Mouse (Mus musculus) heart, embryonic 13.5 days (tissue): ENCODE measurements around the gene Zbtb2. TPM values are rescaled to one million over a fixed set of nuclear protein-coding genes. Genes with fewer than 3 reads are reported as not detected.

Experiments used
- ATAC-seq: fragments of 200-750 bp; cut with Nextera tagmentation; 2 replicates; pipeline ENCODE4 v1.8.0; 2017; ENCODE audit warnings: moderate TSS enrichment; ENCODE audit not compliant: insufficient number of reproducible peaks, low FRiP score, low TSS enrichment; ENCODE audit errors: extremely low read depth
- H3K27ac ChIP-seq: fragments of 300-500 bp; sonication (generic); replicated peaks from 2 replicates; pipeline ENCODE4 v1.5.1; 2015; ENCODE audit warnings: moderate library complexity, mild to moderate bottlenecking, inconsistent platforms
- H3K27me3 ChIP-seq: fragments of 300-500 bp; sonication (generic); replicated peaks from 2 replicates; pipeline ENCODE4 v1.6.1; 2015; ENCODE audit warnings: mild to moderate bottlenecking, inconsistent platforms
- H3K36me3 ChIP-seq: fragments of 300-500 bp; sonication (generic); 2 replicates; pipeline ENCODE4 v1.6.1; 2015; ENCODE audit warnings: mild to moderate bottlenecking, inconsistent platforms
- H3K4me1 ChIP-seq: fragments of 300-500 bp; sonication (generic); 2 replicates; pipeline ENCODE4 v1.6.1; 2015; ENCODE audit warnings: inconsistent platforms
- H3K4me2 ChIP-seq: fragments of 300-500 bp; sonication (generic); 2 replicates; pipeline ENCODE4 v1.6.1; 2015; ENCODE audit warnings: inconsistent platforms, mild to moderate bottlenecking, moderate library complexity
- H3K4me3 ChIP-seq: fragments of 300-500 bp; sonication (generic); 2 replicates; pipeline ENCODE4 v1.5.1; 2015; ENCODE audit warnings: moderate library complexity, mild to moderate bottlenecking, inconsistent platforms
- H3K9ac ChIP-seq: fragments of 300-500 bp; sonication (generic); 2 replicates; pipeline ENCODE4 v1.6.1; 2015; ENCODE audit warnings: inconsistent platforms, mild to moderate bottlenecking, moderate library complexity
- H3K9me3 ChIP-seq: fragments of 300-500 bp; sonication (generic); 2 replicates; pipeline ENCODE4 v1.6.1; 2016; ENCODE audit warnings: inconsistent platforms
- WGBS: fragments of 180-500 bp; shearing (Covaris S2); methylation state at CpG from one replicate; pipeline ENCODE4 v1.1.7; 2015; ENCODE audit warnings: mixed read lengths; 5-methylcytosine and 5-hydroxymethylcytosine counted together
- polyA plus RNA-seq: library from polyadenylated mRNA; unstranded; fragments of >200 nt; fragmentation: Nextera tagmentation; extraction: Ambion mirVana; gene quantifications from 2 replicates; pipeline ENCODE4 v1.2.1, GENCODE M21; 2015

Gene Zbtb2
- polyA plus RNA-seq, 1 experiment from 2014 or later = 10.2 TPM

DNA sequence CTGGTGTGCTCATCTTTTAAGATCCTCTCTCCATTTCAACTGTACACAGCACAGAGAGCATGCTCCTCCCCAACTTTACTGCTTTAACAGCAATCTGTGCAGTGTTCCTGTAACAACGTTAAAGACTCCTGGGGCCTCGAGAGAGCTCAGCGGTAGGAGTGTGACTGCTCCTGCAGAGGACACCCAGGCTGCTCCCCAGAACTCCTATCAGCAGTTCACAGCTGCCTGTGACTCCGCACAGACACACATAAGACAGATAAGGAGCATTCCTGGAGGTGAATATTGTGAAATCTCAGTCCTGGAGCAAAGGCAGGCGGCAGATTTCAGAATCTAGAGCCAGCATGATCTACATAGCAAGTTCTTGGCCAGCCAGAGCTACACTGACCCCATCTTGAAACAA is 17.6 kb upstream of the Zbtb2 start:
- 13% methylated on average over 5 of the region's 5 CpGs for WGBS
- Histone ChIP-seq H3K9me3 (no peaks in the 10 kb centered on the region), H3K36me3 (peaks cover 86% of the 10 kb centered on the region), H3K4me3 (no peak overlapping the region), H3K4me1 (peaks cover 18% of the 10 kb centered on the region), H3K9ac (peak overlapping the region; percentile 26; the same call in 1 of the 2 replicates), H3K27ac (peak overlapping the region; percentile 72), H3K4me2 (no peak overlapping the region), H3K27me3 (no peaks in the 10 kb centered on the region)
- 0 out of 2 replicates have a peak, but pooled peaks have one; percentile 28 for ATAC-seq

DNA sequence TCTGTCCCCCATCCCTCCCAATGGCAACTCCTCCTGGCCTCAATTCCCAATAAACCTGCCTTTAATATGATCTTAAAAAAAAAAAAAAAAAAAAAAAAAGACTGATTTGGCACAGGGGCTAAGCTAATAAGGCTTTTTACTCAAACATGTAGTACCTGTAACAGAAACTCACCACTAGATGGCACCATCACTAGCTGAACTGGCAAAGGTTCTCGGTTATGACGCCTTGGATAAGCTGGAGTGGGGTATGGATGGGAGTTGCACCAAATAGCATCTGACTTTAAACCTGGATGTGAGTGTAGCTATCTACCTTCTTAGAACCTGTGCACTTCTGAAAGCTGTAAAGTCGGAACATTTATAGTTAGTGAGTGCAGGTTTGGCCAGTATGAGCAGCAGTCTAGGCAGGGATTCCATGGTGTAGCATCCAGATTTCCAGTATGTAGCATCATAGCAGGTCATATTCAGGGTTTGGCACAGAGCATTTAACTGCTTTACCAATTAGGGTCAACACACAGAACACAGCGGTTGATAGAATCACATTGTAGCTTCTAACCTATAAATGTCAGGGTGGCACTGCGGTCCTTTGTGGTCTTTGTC is 17.1 kb upstream of the Zbtb2 start:
- Histone ChIP-seq H3K27me3 (no peaks in the 10 kb centered on the region), H3K9ac (peak overlapping the region; percentile 26; the same call in 1 of the 2 replicates), H3K4me1 (peaks cover 18% of the 10 kb centered on the region), H3K4me2 (no peak overlapping the region), H3K9me3 (no peaks in the 10 kb centered on the region), H3K4me3 (no peak overlapping the region), H3K36me3 (peaks cover 86% of the 10 kb centered on the region), H3K27ac (peak overlapping the region; percentile 72)
- WGBS = 48% methylated on average over 5 of the region's 5 CpGs
- no peak for ATAC-seq

DNA sequence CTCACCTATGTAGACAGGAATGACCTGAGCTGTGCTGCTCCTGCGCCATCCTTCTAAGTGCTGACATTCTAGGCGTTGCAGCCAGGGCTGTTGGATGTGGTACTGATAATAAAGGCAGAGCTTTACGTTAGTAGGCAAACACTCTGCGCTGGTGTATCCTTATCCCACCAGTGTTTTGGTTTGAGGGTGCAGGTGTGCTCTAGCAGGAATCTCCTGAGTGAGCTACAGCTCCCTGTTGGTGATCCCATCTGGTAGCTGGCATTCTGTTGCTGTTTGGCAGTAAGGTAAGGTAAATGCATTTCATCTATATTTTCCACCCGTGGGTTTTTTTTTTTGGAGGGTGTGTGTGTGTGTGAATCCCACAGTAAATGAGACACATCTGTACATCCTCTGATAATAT is 10.2 kb upstream of the Zbtb2 start:
- Histone ChIP-seq H3K36me3 (peaks cover 81% of the 10 kb centered on the region), H3K4me1 (peaks cover 15% of the 10 kb centered on the region), H3K4me2 (no peak overlapping the region), H3K27ac (no peak overlapping the region), H3K9ac (no peak overlapping the region), H3K9me3 (no peaks in the 10 kb centered on the region), H3K4me3 (no peak overlapping the region), H3K27me3 (no peaks in the 10 kb centered on the region)
- WGBS = 73% methylated on average over 5 of the region's 5 CpGs
- ATAC-seq = no peak

DNA sequence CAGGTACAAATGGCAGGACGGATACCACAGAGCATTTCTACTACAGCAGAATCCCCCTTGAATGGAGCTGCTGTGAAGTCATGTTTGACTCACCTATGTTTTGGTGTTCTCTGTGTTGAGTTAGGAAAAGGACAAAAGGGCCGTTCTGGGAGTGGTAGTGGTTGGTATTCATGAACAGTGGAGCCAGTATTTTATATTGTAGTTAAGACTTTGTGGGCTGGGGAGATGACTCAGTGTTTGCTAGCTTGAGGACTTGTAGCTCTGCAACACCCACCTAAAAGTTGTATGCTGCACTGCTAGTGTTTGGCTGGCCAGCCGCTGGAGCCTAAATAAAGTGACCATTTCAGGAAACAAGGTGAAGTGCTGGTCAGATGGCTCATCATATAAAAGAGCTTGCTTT is 7.4 kb upstream of the Zbtb2 start:
- Histone ChIP-seq H3K27ac (no peak overlapping the region), H3K4me1 (peaks cover 40% of the 10 kb centered on the region), H3K36me3 (peaks cover 71% of the 10 kb centered on the region), H3K4me3 (no peak overlapping the region), H3K27me3 (no peaks in the 10 kb centered on the region), H3K9me3 (no peaks in the 10 kb centered on the region), H3K9ac (no peak overlapping the region), H3K4me2 (no peak overlapping the region)
- WGBS = 85% methylated on average over 3 of the region's 3 CpGs
- no peak for ATAC-seq

DNA sequence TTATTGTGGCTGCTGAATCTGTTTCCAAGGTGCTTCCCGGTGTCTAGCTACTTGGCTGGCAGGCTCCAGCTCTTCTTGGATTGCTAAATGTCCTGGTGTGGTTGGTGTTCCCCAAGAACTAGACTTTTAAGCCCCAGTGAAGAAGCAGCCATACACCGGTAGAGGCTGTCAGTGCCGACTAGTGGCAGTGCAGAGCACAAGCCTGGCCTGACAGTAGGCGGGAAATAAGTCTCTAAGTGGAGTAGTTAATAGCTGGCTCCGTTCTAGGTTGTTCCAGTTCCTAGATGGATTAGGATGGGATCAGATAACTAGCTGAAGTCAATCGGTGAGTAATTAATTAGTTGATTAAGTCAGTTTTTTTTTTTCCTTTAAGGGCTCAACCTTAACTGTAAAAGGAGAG is 3.9 kb upstream of the Zbtb2 start:
- H3K27ac ChIP-seq = no peak overlapping the region
- H3K4me2 ChIP-seq = peak overlapping the region; percentile 11
- ATAC-seq = no peak
- peaks cover 54% of the 10 kb centered on the region for H3K4me1 ChIP-seq
- H3K4me3 ChIP-seq = 0 out of 2 replicates have a peak overlapping the region, but pooled peaks have one; percentile 10
- H3K36me3 ChIP-seq = peaks cover 40% of the 10 kb centered on the region
- no peaks in the 10 kb centered on the region for H3K9me3 ChIP-seq
- no peaks in the 10 kb centered on the region for H3K27me3 ChIP-seq
- no peak overlapping the region for H3K9ac ChIP-seq
- WGBS = 47% methylated on average over 6 of the region's 6 CpGs

DNA sequence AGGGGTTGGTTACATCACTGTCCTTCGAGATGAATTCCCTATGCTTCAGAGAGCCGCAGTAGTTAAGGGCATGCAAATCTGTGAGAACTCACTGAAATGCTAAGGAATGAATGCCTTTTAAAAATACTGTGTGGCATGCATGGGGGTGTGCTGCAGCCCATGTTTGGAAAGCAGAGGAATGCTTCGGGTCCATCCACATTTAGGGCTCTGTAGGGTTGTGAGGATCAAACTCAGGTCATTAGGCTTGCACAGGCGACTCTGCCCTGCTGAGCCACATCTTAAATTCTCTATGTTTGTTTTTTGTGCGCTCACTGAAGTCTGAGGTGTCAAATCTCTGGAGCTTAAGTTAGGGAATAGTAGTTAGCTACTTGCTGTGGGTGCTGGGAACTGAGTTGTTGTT is 3.2 kb upstream of the Zbtb2 start:
- Histone ChIP-seq H3K36me3 (peaks cover 33% of the 10 kb centered on the region), H3K27me3 (no peaks in the 10 kb centered on the region), H3K9ac (no peak overlapping the region), H3K4me3 (no peak overlapping the region), H3K9me3 (no peaks in the 10 kb centered on the region), H3K4me1 (peaks cover 55% of the 10 kb centered on the region), H3K4me2 (peak overlapping the region; percentile 96), H3K27ac (no peak overlapping the region)
- ATAC-seq = no peak
- 66% methylated on average over 5 of the region's 5 CpGs for WGBS

DNA sequence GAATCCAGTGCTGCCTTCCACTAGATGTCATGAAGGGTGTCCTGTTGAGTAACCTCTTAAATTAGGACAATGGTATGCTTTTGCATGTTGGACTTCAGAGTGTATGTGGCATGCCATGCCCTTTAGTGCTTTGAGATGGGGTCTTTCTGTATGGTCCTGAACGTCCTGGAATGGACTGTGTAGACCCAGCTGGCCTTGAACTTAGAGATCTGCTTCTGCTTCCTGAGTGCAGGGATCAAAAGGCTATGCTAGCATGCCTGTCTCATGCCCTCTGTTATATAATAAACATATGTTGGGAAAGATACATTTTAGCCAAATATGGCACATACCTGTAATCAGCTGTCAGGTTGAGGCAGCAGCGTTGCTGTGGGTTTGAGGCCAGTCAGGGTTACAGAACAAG is 2.6 kb upstream of the Zbtb2 start:
- H3K27me3 ChIP-seq = no peaks in the 10 kb centered on the region
- ATAC-seq = no peak
- no peaks in the 10 kb centered on the region for H3K9me3 ChIP-seq
- no peak overlapping the region for H3K27ac ChIP-seq
- no peak overlapping the region for H3K4me3 ChIP-seq
- peaks cover 57% of the 10 kb centered on the region for H3K4me1 ChIP-seq
- H3K4me2 ChIP-seq = peak overlapping the region; percentile 96
- WGBS = 52% methylated on average over 2 of the region's 2 CpGs
- no peak overlapping the region for H3K9ac ChIP-seq
- H3K36me3 ChIP-seq = peaks cover 28% of the 10 kb centered on the region

DNA sequence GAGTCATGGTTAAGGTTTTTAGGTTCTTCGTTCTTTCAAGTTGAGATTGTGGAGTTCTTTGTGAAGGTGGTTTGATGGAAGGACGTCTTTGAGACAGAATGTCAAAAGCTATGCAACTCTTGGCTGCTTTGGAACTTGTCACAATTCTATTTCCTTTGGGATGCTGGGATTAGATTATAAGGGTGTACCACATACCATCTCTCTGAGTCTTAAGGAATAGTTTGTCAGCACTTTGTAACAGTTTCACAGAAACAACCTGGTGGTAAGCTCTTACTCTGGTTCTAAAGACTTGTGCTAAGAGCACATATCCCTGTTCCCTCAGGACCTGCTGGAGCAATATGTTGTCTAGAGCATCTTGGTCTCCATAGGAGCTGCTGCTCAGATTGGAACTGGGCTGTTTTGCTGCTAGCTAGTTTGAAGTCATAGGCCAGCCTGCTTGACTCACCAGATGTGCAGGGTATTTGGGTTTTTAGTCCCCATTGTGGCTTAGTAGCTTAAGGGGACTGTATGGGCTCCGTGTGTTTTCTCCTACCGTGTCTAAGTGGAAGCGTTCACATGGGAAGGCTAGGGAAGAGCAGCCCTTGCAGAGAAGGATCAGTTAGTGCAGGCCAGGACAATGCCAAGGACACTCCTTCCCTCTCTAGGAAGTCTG is 1.7 kb upstream of the Zbtb2 start:
- peak overlapping the region; percentile 3; the same call in 1 of the 2 replicates for H3K27ac ChIP-seq
- H3K36me3 ChIP-seq = peaks cover 20% of the 10 kb centered on the region
- H3K9me3 ChIP-seq = no peaks in the 10 kb centered on the region
- peak overlapping the region; percentile 96 for H3K4me2 ChIP-seq
- ATAC-seq = no peak
- peaks cover 62% of the 10 kb centered on the region for H3K4me1 ChIP-seq
- H3K9ac ChIP-seq = peak overlapping the region; percentile 100
- WGBS = 41% methylated on average over 5 of the region's 5 CpGs
- no peaks in the 10 kb centered on the region for H3K27me3 ChIP-seq
- H3K4me3 ChIP-seq = peak overlapping the region; percentile 91

DNA sequence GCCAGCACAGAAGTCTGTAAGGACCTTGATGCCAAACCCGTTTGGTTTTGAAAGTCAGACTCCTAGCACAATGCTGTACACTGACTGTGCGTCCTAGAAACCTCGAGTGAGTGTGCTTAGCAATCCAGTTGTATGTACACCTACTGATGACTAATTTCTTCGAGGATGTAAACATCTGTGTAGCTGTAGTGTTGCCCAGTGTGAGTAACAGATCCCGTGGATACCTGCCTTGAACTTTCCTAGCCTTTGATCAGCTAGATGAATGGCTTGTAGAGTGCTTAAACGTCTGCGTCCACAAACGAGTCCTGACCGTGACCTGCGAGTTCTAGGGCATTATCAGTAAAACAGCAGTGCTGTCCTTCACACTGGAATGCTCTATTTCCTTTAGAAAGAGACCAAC is 1.1 kb upstream of the Zbtb2 start:
- no peaks in the 10 kb centered on the region for H3K9me3 ChIP-seq
- H3K27me3 ChIP-seq = no peaks in the 10 kb centered on the region
- peak overlapping the region; percentile 100 for H3K9ac ChIP-seq
- H3K4me1 ChIP-seq = peaks cover 63% of the 10 kb centered on the region
- peaks cover 17% of the 10 kb centered on the region for H3K36me3 ChIP-seq
- WGBS = 7% methylated on average over 10 of the region's 10 CpGs
- H3K27ac ChIP-seq = peak overlapping the region; percentile 100
- no peak for ATAC-seq
- peak overlapping the region; percentile 91 for H3K4me3 ChIP-seq
- H3K4me2 ChIP-seq = peak overlapping the region; percentile 96

DNA sequence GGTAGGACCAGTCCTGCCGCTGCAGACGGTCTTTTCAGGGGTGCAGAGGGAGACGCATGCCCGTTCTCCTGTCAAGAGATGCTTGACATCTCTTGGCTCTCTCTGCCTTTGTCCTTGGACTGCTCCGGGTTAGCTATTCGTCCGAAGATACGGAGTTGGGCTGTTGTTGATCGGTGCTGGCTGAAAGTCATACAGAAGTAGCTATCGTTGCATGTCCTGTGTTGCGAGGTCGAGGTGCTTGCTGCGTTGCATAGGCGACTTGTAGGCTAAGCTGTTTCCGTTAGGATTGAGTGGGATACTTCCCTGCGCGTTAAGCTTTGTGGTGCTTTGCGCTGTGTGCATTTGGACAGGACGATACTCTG is 457 bp upstream of the Zbtb2 start:
- Histone ChIP-seq H3K27me3 (no peaks in the 10 kb centered on the region), H3K4me1 (peaks cover 65% of the 10 kb centered on the region), H3K36me3 (peaks cover 12% of the 10 kb centered on the region), H3K4me2 (peak overlapping the region; percentile 96), H3K9me3 (no peaks in the 10 kb centered on the region), H3K4me3 (peak overlapping the region; percentile 91), H3K9ac (peak overlapping the region; percentile 100), H3K27ac (peak overlapping the region; percentile 100)
- WGBS = under 1% methylated on average over 19 of the region's 19 CpGs
- no peak for ATAC-seq

DNA sequence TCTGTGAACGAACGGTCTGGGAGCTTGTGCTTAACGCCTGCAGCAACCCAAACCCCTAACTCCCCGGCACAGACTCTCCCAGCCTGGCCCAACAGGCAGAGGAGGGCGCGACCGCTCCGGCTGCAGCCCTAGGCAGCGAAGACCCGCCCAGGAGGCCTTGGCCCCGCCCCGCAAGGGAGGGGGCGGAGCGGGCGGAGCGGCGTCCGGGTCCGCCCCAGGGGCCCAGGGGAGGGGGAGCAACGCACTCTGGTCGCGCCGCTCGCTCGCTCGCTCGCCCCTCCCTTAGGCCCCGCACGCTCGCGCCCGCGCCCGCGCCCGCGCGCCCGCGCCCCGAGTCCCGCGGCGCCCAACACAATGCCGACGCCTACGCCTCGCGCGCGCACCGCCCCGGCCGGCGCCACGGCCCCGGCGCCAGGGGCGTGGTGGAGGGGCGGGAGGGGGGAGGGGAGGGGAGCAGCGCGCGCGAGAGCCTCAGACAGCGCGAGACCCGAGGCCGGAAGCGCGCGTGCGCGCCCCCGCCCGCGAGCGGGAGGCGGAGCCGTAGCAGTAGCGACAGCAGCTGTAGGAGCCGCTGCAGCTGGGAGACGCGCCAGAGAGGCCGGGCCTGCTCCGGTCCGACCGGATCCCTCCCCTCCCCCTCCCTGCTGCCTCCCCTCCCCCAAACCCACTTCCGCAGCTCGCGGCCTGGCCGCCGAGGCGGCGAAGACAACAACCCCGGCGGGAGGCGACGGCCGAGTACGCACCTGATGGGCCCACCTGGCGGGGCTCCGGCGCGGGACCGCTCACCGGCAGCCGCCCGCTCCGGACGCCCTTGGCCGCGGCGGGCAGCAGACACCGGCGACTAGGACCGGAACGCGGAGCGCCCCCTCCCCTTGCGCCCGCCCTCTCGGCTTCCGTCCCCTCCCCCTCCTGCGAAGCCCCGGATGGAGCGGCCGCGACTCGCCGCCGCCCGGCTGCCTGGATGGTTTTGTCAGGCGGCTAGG is 1.0 kb downstream of the Zbtb2 start:
- H3K4me3 ChIP-seq = peak overlapping the region; percentile 91
- H3K27ac ChIP-seq = peak overlapping the region; percentile 100
- no peaks in the 10 kb centered on the region for H3K9me3 ChIP-seq
- H3K36me3 ChIP-seq = no peaks in the 10 kb centered on the region
- H3K9ac ChIP-seq = peak overlapping the region; percentile 100
- H3K4me1 ChIP-seq = peaks cover 69% of the 10 kb centered on the region
- under 1% methylated on average over 63 of the region's 133 CpGs for WGBS
- peak; percentile 91 for ATAC-seq
- H3K27me3 ChIP-seq = no peaks in the 10 kb centered on the region
- peak overlapping the region; percentile 96 for H3K4me2 ChIP-seq
